Mouse (Mus musculus) stomach, embryonic 16.5 days (tissue): ENCODE data around the gene Setd6. TPM values are rescaled to one million over a fixed set of nuclear protein-coding genes. Genes with fewer than 3 reads are reported as not detected.

Source experiments
- ATAC-seq: fragments of 200-750 bp; cut with Nextera tagmentation; 2 replicates; pipeline ENCODE4 v1.8.0; 2017; ENCODE audit warnings: moderate number of reproducible peaks, moderate TSS enrichment; ENCODE audit not compliant: insufficient read depth, low FRiP score
- H3K27ac ChIP-seq: fragments of 300-500 bp; sonication (generic); 2 replicates; pipeline ENCODE4 v1.5.1; 2014; ENCODE audit warnings: low read length
- H3K27me3 ChIP-seq: fragments of 300-500 bp; sonication (generic); 2 replicates; pipeline ENCODE4 v1.6.1; 2014; ENCODE audit warnings: low read length, control low read depth, mixed read lengths; ENCODE audit not compliant: control insufficient read depth, insufficient read depth
- H3K36me3 ChIP-seq: fragments of 300-500 bp; sonication (generic); 2 replicates; pipeline ENCODE4 v1.6.1; 2014; ENCODE audit warnings: low read length; ENCODE audit not compliant: control insufficient read depth, insufficient read depth
- H3K4me1 ChIP-seq: fragments of 300-500 bp; sonication (generic); 2 replicates; pipeline ENCODE4 v1.6.1; 2014; ENCODE audit warnings: low read length, control low read depth, mixed read lengths; ENCODE audit not compliant: control insufficient read depth, insufficient read depth
- H3K4me2 ChIP-seq: fragments of 300-500 bp; sonication (generic); 2 replicates; pipeline ENCODE4 v1.6.1; 2014; ENCODE audit warnings: low read depth, low read length, mixed read lengths
- H3K4me3 ChIP-seq: fragments of 300-500 bp; sonication (generic); replicated peaks from 2 replicates; pipeline ENCODE4 v1.5.1; 2014; ENCODE audit warnings: mild to moderate bottlenecking, low read length
- H3K9ac ChIP-seq: fragments of 300-500 bp; sonication (generic); 2 replicates; pipeline ENCODE4 v1.6.1; 2014; ENCODE audit warnings: low read length
- H3K9me3 ChIP-seq: fragments of 300-500 bp; sonication (generic); replicated peaks from 2 replicates; pipeline ENCODE4 v1.6.1; 2016; ENCODE audit warnings: low read length, control low read depth; ENCODE audit not compliant: control insufficient read depth
- WGBS: fragments of 180-500 bp; shearing (Covaris S2); extraction: QIAGEN DNeasy Blood & Tissue Kit; methylation state at CpG from one replicate; pipeline ENCODE4 v1.1.7; 2014; 5-methylcytosine and 5-hydroxymethylcytosine counted together
- polyA plus RNA-seq: library from polyadenylated mRNA; unstranded; fragments of >200 nt; fragmentation: Nextera tagmentation; extraction: Ambion mirVana; gene quantifications from 2 replicates; pipeline ENCODE4 v1.2.1, GENCODE M21; 2015

Setd6 gene
- polyA plus RNA-seq, 1 experiment from 2014 or later, result 16.8 TPM

- H3K9me3 ChIP-seq, result no peaks in the 10 kb centered on the region
- peak; percentile 5; the same call in 1 of the 2 replicates for ATAC-seq
- H3K4me1 ChIP-seq, result peaks cover 11% of the 10 kb centered on the region
- peak overlapping the region; percentile 60 for H3K4me3 ChIP-seq
- no peaks in the 10 kb centered on the region for H3K27me3 ChIP-seq
- H3K27ac ChIP-seq, result no peak overlapping the region; the same call in 1 of the 2 replicates
- H3K9ac ChIP-seq, result peak overlapping the region; percentile 72
- 3% methylated on average over 15 of the region's 15 CpGs for WGBS
- H3K36me3 ChIP-seq, result no peaks in the 10 kb centered on the region
- H3K4me2 ChIP-seq, result peak overlapping the region; percentile 98
Observed at GRCm38 (mm10) chr8:95703461-95704260, 12.0 kb upstream of the Setd6 start.

GRCm38 (mm10) chr8:95704538-95704937 is 11.1 kb upstream of the Setd6 start:
- Histone ChIP-seq H3K9ac (no peak overlapping the region), H3K4me2 (no peak overlapping the region), H3K4me3 (no peak overlapping the region), H3K27me3 (no peaks in the 10 kb centered on the region), H3K4me1 (peaks cover 11% of the 10 kb centered on the region), H3K36me3 (no peaks in the 10 kb centered on the region), H3K27ac (no peak overlapping the region), H3K9me3 (no peaks in the 10 kb centered on the region)
- 88% methylated on average over 3 of the region's 3 CpGs for WGBS
- no peak for ATAC-seq

DNA sequence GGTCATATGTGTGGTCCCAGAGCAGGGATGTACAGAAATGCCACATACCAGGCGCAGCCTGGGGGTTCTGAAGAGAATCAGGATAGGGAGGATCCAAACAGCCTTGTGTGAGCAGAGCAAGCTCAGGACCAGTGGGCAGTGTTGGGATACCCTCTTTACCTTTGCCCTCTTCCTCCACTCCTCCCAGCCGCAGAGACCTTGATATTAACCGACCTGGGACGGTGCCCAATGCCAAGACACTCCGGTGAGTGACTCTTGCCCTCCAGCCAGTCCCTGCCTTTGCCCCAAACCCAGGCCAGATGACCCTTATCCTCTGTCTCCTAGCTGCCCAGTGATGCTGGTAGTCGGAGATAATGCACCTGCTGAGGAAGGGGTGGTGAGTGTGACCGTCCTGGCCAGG is 6.1 kb upstream of the Setd6 start:
- Histone ChIP-seq H3K36me3 (no peaks in the 10 kb centered on the region; the same call in 1 of the 2 replicates), H3K27me3 (no peaks in the 10 kb centered on the region), H3K27ac (no peak overlapping the region), H3K9ac (no peak overlapping the region), H3K9me3 (no peaks in the 10 kb centered on the region), H3K4me1 (no peaks in the 10 kb centered on the region; the same call in 1 of the 2 replicates), H3K4me3 (no peak overlapping the region), H3K4me2 (no peak overlapping the region)
- WGBS, result 82% methylated on average over 7 of the region's 7 CpGs
- ATAC-seq, result no peak

GRCm38 (mm10) chr8:95711029-95711428 is 4.7 kb upstream of the Setd6 start:
- H3K4me1 ChIP-seq, result no peaks in the 10 kb centered on the region; the same call in 1 of the 2 replicates
- H3K4me3 ChIP-seq, result no peak overlapping the region
- H3K27ac ChIP-seq, result no peak overlapping the region
- no peaks in the 10 kb centered on the region for H3K27me3 ChIP-seq
- H3K9ac ChIP-seq, result no peak overlapping the region
- WGBS, result 51% methylated on average over 3 of the region's 3 CpGs
- ATAC-seq, result no peak
- no peaks in the 10 kb centered on the region; the same call in 1 of the 2 replicates for H3K36me3 ChIP-seq
- no peaks in the 10 kb centered on the region for H3K9me3 ChIP-seq
- no peak overlapping the region for H3K4me2 ChIP-seq

GRCm38 (mm10) chr8:95712395-95712794 is 3.3 kb upstream of the Setd6 start:
- Histone ChIP-seq H3K27me3 (no peaks in the 10 kb centered on the region), H3K4me2 (no peak overlapping the region), H3K4me1 (peaks cover 10% of the 10 kb centered on the region), H3K27ac (no peak overlapping the region), H3K4me3 (no peak overlapping the region), H3K9me3 (no peaks in the 10 kb centered on the region), H3K36me3 (no peaks in the 10 kb centered on the region; the same call in 1 of the 2 replicates), H3K9ac (no peak overlapping the region)
- 82% methylated on average over 9 of the region's 9 CpGs for WGBS
- no peak for ATAC-seq

DNA sequence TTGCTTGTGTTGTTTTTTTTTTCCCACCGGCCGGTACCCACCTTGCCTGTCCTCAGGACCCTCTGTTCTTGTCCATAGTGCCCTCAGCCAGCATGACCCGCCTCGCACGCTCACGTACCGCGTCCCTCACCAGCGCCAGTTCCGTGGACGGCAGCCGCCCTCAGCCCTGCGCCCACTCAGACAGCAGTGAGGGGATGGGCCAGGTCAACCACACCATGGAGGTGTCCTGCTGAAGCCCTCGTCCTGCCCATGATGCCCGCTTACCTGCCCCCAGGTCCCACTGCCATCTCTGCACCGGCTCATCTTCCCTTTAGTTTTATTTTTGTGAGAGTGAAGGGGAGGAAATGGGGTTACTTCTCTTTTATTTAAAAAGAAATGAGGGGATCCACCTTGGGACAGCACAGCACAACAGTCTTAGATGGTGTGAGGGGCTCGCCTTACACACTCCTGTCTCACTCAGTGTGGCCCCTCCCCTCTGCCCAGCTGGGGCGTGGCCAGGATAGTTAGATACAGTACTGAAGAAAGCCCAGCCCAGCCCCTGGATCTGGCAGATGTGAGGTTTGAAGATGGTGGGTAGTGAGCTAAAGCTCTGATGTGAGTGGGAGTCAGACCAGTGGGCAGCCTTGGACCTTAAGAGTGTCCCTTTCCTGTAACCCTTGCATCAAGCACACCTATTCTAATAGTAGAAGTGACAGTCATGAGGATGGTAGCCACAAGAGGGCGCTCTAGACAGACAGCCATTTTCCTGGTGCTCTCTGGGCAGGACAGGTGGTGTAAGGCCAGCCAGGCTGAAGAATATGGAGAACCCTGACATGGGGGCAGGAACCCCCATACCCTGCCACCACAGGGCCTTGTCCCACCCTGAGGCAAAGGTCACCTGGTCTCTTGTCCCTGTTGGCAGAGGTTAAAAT is 2.3 kb upstream of the Setd6 start:
- Histone ChIP-seq H3K9me3 (no peaks in the 10 kb centered on the region), H3K4me3 (no peak overlapping the region), H3K4me2 (no peak overlapping the region), H3K27me3 (no peaks in the 10 kb centered on the region), H3K27ac (no peak overlapping the region), H3K36me3 (peaks cover 3% of the 10 kb centered on the region; the same call in 1 of the 2 replicates), H3K4me1 (peaks cover 10% of the 10 kb centered on the region), H3K9ac (no peak overlapping the region)
- WGBS, result 74% methylated on average over 19 of the region's 19 CpGs
- ATAC-seq, result 0 out of 2 replicates have a peak, but pooled peaks have one; percentile 11

- ATAC-seq, result no peak
- Histone ChIP-seq H3K36me3 (peaks cover 3% of the 10 kb centered on the region), H3K4me1 (peaks cover 10% of the 10 kb centered on the region), H3K9ac (no peak overlapping the region), H3K4me3 (no peak overlapping the region), H3K27me3 (no peaks in the 10 kb centered on the region), H3K4me2 (no peak overlapping the region), H3K27ac (no peak overlapping the region), H3K9me3 (no peaks in the 10 kb centered on the region)
- WGBS, result 91% methylated on average over 4 of the region's 4 CpGs
Observed at GRCm38 (mm10) chr8:95714367-95714766, 1.3 kb upstream of the Setd6 start.

DNA sequence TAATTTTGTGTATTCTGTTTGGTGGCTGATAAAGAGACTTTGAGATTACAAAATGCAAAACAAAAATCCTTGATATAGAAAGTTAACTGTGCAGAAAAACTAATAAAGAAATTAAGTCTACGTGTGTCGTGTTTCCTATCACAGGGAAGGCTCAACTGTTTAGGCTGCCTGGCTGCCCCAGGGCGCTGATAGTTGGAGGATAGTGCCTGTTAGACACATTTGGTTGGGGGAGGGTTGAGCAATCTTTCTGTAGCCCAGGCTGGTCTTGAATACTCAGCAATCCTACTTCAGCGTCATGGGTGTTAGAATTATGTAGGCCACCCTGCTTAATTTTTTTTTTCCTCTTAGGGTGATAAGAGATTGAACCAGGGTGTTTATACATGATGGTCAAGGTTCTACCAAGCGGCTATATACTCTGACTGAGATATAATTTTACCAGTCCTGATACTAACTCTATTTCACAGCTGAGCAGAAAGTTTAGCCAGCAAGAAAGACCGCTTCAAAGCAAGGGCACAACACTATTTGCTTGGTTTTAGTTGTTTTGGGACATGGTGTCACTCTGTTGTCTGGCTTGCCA is 756 bp upstream of the Setd6 start:
- Histone ChIP-seq H3K4me1 (peaks cover 10% of the 10 kb centered on the region), H3K4me2 (peak overlapping the region; percentile 69), H3K9ac (no peak overlapping the region), H3K27me3 (no peaks in the 10 kb centered on the region), H3K27ac (no peak overlapping the region), H3K36me3 (peaks cover 3% of the 10 kb centered on the region), H3K9me3 (no peaks in the 10 kb centered on the region), H3K4me3 (peak overlapping the region; percentile 86; the same call in 1 of the 2 replicates)
- ATAC-seq, result no peak
- WGBS, result 83% methylated on average over 6 of the region's 6 CpGs
